Mouse (Mus musculus) left cerebral cortex, postnatal 36 days (tissue): ENCODE measurements around the gene Fkbp8. TPM values are rescaled to one million over a fixed set of nuclear protein-coding genes. Genes with fewer than 3 reads are reported as not detected.

ENCODE experiments used
- DNase-seq, 2 experiments: peaks; one replicate each; pipeline ENCODE4 v3.0.0; 2021 to 2022; ENCODE audit warnings: low spot score in 2 of 2, mixed read lengths in 1 of 2
- intact Hi-C: fragments of 180-260 bp; cut with DNase I; formaldehyde crosslinking; loops from one replicate; pipeline ENCODE4 v1.15.1; 2025
- total RNA-seq, 2 experiments: library from RNA; stranded (reverse); gene quantifications; 2 replicates each; pipeline ENCODE4 v1.2.3; 2021

Fkbp8 gene
- total RNA-seq: 100 to 1,000 TPM; 403 to 432 TPM

GRCm38 (mm10) chr8:70527512-70528181 lies at the start of gene Fkbp8, which contains the start of gene Kxd1:
Gene Fkbp8 (plus strand): TSS chr8:70527724.
Gene Kxd1 (minus strand): TSS chr8:70527956.
- DNase-seq: peak; percentile 99
- intact Hi-C loops: no loop called here

DNA sequence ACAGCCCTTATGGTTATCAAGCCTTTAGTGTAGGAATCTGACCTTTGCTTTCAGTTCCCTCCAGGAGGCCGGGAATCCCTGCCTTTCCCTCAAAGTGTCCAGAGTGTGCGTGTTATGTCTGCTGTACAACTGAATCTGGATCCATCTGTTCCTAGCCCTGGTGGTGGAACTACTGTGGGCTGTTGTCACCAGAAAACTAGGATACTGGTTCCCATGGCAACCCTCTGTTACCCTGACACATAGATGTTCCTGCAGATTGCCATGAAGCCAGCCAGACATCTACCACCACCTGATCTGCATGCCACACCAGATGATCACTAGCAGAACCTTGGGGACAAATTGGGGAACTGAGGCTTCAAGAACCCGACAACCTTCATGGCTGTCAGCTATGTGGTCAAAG lies 45.6 kb upstream of the Fkbp8 start:
- intact Hi-C loops: no loop called here
- DNase-seq: peak; percentile 58 to 68

- DNase-seq: no peak
- intact Hi-C loops: no loop called here
Measured at GRCm38 (mm10) chr8:70482943-70483342, 44.6 kb upstream of the Fkbp8 start.

GRCm38 (mm10) chr8:70486191-70486681 lies 41.3 kb upstream of the Fkbp8 start:
- intact Hi-C loops: loop anchor here (5.0 kb wide), 2 partner anchors 34 to 69 kb away; no protein-coding TSS in a partner anchor

GRCm38 (mm10) chr8:70486941-70487520 lies 40.5 kb upstream of the Fkbp8 start, which contains the start of gene Tmem59l:
Gene Tmem59l (minus strand): TSS chr8:70487358.
- peak; percentile 71 for DNase-seq
- intact Hi-C loops: loop anchor here (5.0 kb wide), 2 partner anchors 35 to 70 kb away; no protein-coding TSS in a partner anchor

More at GRCm38 (mm10) chr8:70486191-70486681, 41.3 kb upstream of the Fkbp8 start:
- peak in 1 of 2 experiments; percentile 43 for DNase-seq

DNA sequence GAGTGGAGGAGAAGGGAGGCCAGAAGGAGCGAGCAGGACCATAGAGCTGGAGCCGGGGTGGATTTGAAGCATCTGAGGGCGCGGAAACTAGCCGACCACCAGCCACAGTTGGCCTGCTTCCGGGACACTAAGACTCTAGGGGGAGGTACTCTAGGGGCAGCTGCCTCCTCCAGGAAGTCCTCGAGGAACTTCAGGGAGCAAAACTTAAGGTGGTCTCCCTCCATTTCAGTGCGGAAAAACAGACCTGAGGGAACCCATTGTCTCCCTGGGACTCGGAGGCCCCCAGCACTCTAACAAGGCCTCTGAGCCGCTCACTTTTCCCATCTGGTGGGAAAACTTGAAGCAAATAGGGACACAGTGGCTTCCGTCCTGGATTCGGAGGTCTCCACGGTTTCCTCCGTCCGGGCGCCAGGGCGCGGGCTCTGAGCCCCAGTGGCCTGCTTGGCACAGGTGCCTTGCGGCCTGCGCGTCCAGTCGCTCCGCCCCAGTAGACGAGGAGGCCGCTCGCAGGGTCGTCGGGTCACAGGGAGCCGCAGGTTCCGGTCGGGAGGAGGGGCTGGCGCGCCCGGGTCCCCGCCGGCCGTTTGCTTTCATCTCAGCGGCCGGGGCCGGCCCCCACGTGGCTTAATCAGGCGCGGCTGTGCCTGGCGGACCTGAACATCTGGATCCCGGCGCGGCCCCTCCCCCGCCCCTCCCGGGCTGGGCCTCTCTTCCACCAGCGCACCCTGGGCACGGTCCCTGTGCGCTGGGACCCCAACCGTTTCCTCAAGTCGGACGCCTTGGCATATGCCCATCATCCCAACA lies 39.3 kb upstream of the Fkbp8 start:
- no peak for DNase-seq
- intact Hi-C loops: loop anchor here (5.0 kb wide), 2 partner anchors 36 to 71 kb away; no protein-coding TSS in a partner anchor

- intact Hi-C loops: loop anchor here (5.0 kb wide), 2 partner anchors 37 to 72 kb away; no protein-coding TSS in a partner anchor
- DNase-seq: no peak
Measured at GRCm38 (mm10) chr8:70488931-70489470, 38.5 kb upstream of the Fkbp8 start.

DNA sequence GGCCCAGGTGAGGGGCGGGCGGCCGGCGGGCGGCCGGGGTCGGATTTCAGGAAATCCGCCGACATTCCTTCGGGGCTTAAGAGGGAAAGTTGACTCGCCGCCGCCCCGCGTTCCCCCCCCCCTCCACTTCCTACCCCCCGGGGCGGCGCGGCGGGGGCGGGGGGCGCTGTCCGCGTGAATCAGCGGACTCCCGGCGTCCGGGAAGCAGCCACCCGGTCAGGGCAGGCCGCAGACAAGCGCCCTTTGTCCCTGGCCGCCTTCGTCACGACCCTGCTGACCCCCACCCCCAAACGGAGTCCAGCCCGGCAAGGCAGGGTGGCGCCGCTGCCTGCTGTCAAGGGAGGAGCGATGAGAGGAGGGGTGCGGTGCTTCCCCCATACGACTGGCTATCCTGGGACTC lies 37.9 kb upstream of the Fkbp8 start:
- intact Hi-C loops: loop anchor here (5.0 kb wide), 2 partner anchors 37 to 72 kb away; no protein-coding TSS in a partner anchor
- no peak for DNase-seq

DNA sequence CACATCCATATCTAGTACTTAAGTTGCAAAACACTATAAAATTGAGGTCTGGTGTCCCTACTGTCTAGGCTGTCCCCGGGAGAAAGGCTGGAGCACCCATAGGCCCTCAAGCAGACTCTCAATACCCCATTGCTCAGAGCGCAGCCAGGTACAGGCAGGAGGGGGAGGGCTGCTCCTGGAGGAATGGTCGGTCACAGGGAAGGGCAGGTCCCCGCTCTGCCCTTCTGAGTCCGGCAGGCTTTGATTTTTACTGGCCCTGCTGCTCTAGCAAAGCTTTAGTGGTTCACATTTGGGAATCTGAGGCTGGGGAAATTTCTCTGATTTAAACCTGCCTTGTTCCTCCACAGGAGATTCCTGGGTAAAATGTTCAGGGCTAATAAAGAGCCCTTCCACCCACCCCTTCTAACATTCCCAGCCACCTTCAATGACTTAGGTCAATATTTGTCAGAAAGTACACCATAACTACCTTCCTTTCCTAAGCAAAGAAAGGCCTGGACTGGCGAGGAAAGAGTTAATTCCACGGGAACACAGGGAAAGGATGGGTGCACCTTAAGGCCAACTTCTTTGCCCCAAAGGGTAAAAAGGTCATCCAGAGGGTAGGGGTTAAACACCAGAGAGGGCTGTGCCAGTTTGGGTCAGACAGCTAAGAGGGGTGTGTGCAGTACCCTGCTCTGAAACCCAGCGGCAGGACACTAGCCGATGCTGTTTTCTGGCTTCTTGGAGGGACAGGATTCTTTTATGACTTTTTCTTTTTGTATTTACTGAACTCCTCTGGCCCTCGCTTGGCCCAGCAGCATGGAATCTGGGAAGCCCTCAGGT lies 37.3 kb upstream of the Fkbp8 start:
- no peak for DNase-seq
- intact Hi-C loops: no loop called here

DNA sequence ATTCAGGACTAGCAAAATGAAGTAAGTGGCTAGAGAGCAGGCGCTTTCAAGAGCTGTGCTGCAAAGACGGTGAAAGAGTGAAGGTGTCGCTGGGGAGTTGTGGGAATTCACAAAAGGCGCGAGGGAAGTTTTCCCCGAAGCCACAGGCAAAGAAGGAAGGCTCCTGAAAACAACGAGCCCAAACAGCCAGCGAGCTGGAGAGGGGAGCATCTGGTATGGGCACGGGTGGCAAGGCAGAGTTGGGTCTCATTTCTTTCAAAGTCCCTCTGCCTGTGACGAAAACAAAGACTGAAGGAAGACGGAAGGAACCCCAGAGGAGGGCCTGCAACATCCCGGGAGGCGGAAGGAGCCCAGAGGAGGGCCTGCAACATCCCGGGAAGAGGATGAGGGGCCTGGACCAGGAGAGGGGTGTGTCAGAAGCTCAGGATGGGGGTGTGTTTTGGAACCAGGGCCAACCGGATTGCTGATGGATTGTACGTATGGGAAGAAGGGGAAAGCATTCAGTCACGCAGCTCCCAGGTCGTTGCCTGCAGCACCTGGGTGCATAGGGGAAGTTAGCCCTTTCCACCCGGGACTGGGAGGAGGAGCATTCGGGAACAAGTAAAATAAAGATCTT lies 36.5 kb upstream of the Fkbp8 start:
- DNase-seq: no peak
- intact Hi-C loops: no loop called here

DNA sequence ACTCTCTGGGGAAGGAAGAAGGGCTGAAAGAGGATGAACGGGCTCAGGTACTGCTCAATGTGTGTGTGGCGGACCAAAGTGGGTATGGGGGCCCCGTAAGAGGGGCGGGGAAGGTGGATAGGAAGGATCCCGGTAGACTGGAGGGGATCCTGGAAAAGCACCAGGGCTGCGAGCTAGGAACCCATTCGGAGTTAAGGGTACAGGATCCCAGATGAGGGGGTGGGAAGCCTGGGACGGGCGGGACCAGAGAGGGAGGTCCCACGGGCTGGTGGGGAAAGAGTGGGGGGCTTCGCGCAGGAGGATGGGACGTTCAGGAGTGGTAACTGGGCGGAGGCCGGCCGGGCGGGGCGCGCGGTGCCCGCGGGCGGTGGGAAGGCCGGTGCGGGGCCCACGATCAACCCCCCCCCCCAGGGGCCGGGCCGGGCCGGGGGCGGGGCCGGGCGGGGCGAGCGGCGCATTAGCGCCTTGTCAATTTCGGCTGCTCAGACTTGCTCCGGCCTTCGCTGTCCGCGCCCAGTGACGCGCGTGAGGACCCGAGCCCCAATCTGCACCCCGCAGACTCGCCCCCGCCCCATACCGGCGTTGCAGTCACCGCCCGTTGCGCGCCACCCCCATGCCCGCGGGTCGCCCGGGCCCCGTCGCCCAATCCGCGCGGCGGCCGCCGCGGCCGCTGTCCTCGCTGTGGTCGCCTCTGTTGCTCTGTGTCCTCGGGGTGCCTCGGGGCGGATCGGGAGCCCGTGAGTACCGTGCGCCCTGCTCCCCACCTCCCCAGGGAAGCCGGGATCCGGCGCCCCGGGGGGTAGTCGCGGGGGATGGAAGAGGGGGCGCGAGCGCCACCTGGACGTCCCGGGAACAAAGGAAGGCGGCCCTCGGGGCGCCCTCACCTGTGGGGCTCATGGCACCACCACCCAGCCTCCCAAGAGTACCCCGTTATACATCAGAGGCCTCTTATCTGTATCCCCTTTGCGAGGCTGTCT lies 34.6 kb upstream of the Fkbp8 start, which contains the start of gene Crlf1:
TSS of gene Crlf1 (plus strand) at position 495 of the 977 bp plus-strand sequence.
- intact Hi-C loops: no loop called here
- DNase-seq: no peak

DNA sequence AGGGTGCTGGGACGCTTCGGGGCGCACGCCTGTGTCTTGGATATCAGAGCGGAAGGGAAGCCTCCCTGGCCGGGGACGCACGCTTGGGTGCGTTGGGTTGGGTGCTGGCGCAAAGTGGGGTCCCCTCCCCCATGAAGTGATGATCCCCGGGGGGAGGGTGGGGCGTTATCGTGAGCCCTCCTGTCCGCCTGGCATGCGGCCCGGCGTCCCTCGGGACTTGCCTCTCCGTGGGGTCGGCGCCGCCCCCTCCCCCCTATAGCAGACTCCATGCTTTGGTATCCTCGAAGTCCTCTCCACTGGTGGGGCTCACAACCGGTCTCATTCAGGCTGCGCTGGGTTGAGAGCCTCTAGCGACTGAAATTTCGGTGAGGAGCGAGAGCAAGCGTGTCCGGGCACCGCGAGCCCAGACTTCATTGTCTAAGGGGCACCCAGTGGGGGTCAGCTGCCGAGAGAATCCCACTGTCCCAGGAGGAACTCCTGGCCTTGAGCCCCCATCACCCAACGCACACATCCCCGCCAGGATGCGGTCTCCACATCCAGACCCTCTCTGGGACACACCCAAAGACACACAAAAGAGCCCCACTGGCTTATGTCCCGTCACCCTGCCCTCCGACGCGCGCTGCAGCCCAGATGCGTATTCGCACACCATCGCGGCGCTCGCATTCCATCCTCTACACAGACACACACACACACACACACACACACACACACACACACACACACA lies 33.7 kb upstream of the Fkbp8 start:
- intact Hi-C loops: no loop called here
- DNase-seq: no peak

DNA sequence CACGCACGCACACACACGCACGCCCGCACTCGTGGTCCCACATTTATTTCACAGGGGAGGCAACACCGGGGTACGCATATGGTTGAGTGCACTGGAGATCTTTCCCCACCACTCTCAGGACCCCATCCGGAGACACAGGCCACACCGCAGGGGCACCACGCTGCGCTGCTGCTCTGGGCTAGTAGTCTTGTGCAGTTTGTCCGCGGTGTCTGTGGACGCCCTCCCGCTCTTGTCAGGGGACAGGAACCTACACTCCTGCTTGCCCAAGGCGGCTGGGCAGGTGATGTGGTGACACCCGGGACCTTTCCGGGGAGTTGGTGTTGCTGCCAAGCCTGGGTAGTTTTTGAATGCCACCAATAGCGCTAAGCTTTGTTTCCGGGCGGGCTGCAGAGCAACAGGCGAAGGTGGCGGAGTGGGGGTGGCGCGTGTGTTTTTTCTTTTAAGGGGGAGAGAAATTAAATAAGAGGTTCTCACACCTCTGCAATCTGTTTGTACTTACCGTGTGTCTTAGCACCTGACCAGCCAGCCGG lies 33.0 kb upstream of the Fkbp8 start:
- DNase-seq: no peak
- intact Hi-C loops: no loop called here

- DNase-seq: no peak
Measured at GRCm38 (mm10) chr8:70495001-70495770, 32.3 kb upstream of the Fkbp8 start.

GRCm38 (mm10) chr8:70495771-70496062 lies 31.8 kb upstream of the Fkbp8 start:
- intact Hi-C loops: no loop called here
- DNase-seq: no peak

More at GRCm38 (mm10) chr8:70495001-70495770, 32.3 kb upstream of the Fkbp8 start:
- intact Hi-C loops: no loop called here
